Mouse (Mus musculus): ENCODE measurements at regions not wholly inside any gene's neighbourhood (a gene's known extent, or its start where the extent isn't known, plus 50 kb on each side); places are given as distances from the start of the nearest gene placed in this dataset.

GRCm38 (mm10) chr9:52762836-52763235 lies 83.3 kb upstream of the AI593442 start:
- Histone ChIP-seq H3K4me2 (replicated peaks) (no peak overlapping the region), H3K4me3 (no peak overlapping the region), H3K4me1 (no peaks in the 10 kb centered on the region), H3K9ac (no peak overlapping the region), H3K27me3 (no peaks in the 10 kb centered on the region), H3K27ac (no peak overlapping the region), H3K36me3 (no peaks in the 10 kb centered on the region), H3K9me3 (no peaks in the 10 kb centered on the region)
- no peak for ATAC-seq (ENCODE audit: low FRiP score, low read depth)
- 85% methylated on average over 6 of the region's 6 CpGs for WGBS

- H3K36me3 ChIP-seq: no peaks in the 10 kb centered on the region
- no peak overlapping the region for H3K4me3 ChIP-seq
- 84% methylated on average over 5 of the region's 5 CpGs for WGBS
- no peaks in the 10 kb centered on the region for H3K27me3 ChIP-seq
- H3K4me1 ChIP-seq: no peaks in the 10 kb centered on the region
- no peak for ATAC-seq (ENCODE audit: low FRiP score, low read depth)
- no peak overlapping the region for H3K4me2 ChIP-seq (replicated peaks)
- H3K9ac ChIP-seq: no peak overlapping the region
- H3K27ac ChIP-seq: no peak overlapping the region
- H3K9me3 ChIP-seq: no peaks in the 10 kb centered on the region
Observed at GRCm38 (mm10) chr9:52761257-52761656, 81.7 kb upstream of the AI593442 start.

GRCm38 (mm10) chr9:52748366-52748765 lies 68.8 kb upstream of the AI593442 start:
- Histone ChIP-seq H3K4me2 (replicated peaks) (no peak overlapping the region), H3K9ac (no peak overlapping the region), H3K4me3 (no peak overlapping the region), H3K9me3 (no peaks in the 10 kb centered on the region), H3K4me1 (no peaks in the 10 kb centered on the region), H3K36me3 (no peaks in the 10 kb centered on the region), H3K27me3 (no peaks in the 10 kb centered on the region), H3K27ac (no peak overlapping the region)
- 81% methylated on average over 3 of the region's 3 CpGs for WGBS
- ATAC-seq (ENCODE audit: low FRiP score, low read depth): no peak

GRCm38 (mm10) chr9:52738560-52739100 lies 59.0 kb upstream of the AI593442 start:
- 80% methylated on average over 5 of the region's 5 CpGs for WGBS

More at GRCm38 (mm10) chr9:52738560-52739100, 59.0 kb upstream of the AI593442 start:
- Histone ChIP-seq H3K9ac (no peak overlapping the region), H3K9me3 (no peaks in the 10 kb centered on the region), H3K4me3 (no peak overlapping the region), H3K27ac (no peak overlapping the region), H3K4me1 (no peaks in the 10 kb centered on the region), H3K27me3 (no peaks in the 10 kb centered on the region), H3K4me2 (replicated peaks) (no peak overlapping the region), H3K36me3 (no peaks in the 10 kb centered on the region)
- no peak for ATAC-seq (ENCODE audit: low FRiP score, low read depth)

Data from limb, embryonic 13.5 days (tissue).